In the genomic region with DNA sequence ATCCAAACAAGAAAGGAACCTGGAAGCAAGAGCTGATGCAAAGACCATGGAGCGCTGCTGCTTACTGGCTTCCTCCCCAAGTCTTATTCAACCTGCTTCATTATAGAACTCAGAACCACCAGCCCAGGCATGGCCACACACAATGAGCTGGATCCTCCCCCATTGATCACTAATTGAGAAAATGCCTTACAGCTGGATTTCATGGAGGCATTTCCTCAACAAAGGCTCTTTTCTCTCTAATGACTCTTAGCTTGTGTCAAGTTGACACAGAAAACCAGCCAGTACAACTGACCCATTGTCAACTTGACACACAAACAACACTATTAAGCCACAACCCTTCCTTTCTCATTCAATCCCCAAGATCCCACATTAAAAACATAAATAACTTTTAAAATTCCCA, we compare ENCODE assay signal across 25 mouse cellular contexts. TPM values are rescaled to one million over a fixed set of nuclear protein-coding genes. Genes with fewer than 3 reads are reported as not detected.
DNase-seq lines count a peak whose midpoint lies in the region; ATAC-seq and TF ChIP-seq lines count a peak whose summit lies in the region.
"Had no signal": no experiment of that assay in that cellular context is flagged by ENCODE, and none has a peak within 500 bp of the region (broad histone marks: within the 10 kb centered on the region; RNA-seq: fewer than 3 reads in every experiment).

No protein-coding gene starts in this region.

- H3K9me3 ChIP-seq in kidney, embryonic 15.5 days (replicated peaks), result no peaks in the 10 kb centered on the region
- H3K9me3 ChIP-seq: forebrain, embryonic 13.5 days; forebrain, embryonic 15.5 days had no signal

- peaks cover 38% of the 10 kb centered on the region for H3K36me3 ChIP-seq in kidney, embryonic 15.5 days

- no peak overlapping the region for H3K4me3 ChIP-seq in layer of hippocampus, adult 2 months
- no peak overlapping the region for H3K4me3 ChIP-seq in kidney, embryonic 15.5 days (replicated peaks)
- H3K4me3 ChIP-seq: embryonic facial prominence, embryonic 12.5 days; forebrain, embryonic 13.5 days; forebrain, embryonic 15.5 days had no signal

- ATAC-seq in kidney, embryonic 15.5 days (replicated peaks; ENCODE audit: low FRiP score), result no peak
- ATAC-seq: activated CD4-positive, CD25-positive, alpha-beta regulatory T cell, adult 4 months; forebrain, embryonic 13.5 days; forebrain, embryonic 15.5 days; forebrain, postnatal 0 days; Patski had no signal

- peak; percentile 21 for DNase-seq in embryo, embryonic 10.5 days (ENCODE audit: low spot score)
- DNase-seq in embryo, embryonic 11 days, result no peak
- DNase-seq in layer of hippocampus, adult 2 months (ENCODE audit: low spot score in 2 of 2), result no peak
- no peak for DNase-seq in layer of hippocampus, adult 9-11 months
- peak; percentile 42 for DNase-seq in Muller cell, postnatal 12 days (ENCODE audit: inconsistent ontology term)
- DNase-seq in brain, adult 2 months (ENCODE audit: low read depth, low spot score), result peak; percentile 58
- DNase-seq in frontal cortex, postnatal 14 days (ENCODE audit: low spot score in 2 of 2), result no peak
- DNase-seq: adrenal gland, adult 8-10 months; adrenal gland, postnatal 14 days; adrenal gland, postnatal 36 days; cerebellum, adult 11 months; cerebellum, adult 18-20 months; cerebellum, adult 8-10 months; cerebellum, adult 9-11 months; cerebellum, postnatal 14 days; cerebellum, postnatal 36 days; forebrain, postnatal 0 days had no signal

- H3K27ac ChIP-seq in layer of hippocampus, adult 2 months, result peak overlapping the region; percentile 59; the same call in 1 of the 2 replicates
- no peak overlapping the region for H3K27ac ChIP-seq in kidney, embryonic 15.5 days
- H3K27ac ChIP-seq: embryonic facial prominence, embryonic 12.5 days; forebrain, embryonic 13.5 days; forebrain, embryonic 15.5 days had no signal

- 96% methylated on average over 1 of the region's 1 CpGs for WGBS in kidney, embryonic 15.5 days

- TF ChIP-seq CTCF in layer of hippocampus, adult 2 months (conservative IDR thresholded peaks at IDR 0.05), result no peak

- no peaks in the 10 kb centered on the region for H3K4me1 ChIP-seq in kidney, embryonic 15.5 days
- H3K4me1 ChIP-seq: embryonic facial prominence, embryonic 12.5 days; forebrain, embryonic 13.5 days; forebrain, embryonic 15.5 days had no signal

- H3K4me2 ChIP-seq in kidney, embryonic 15.5 days, result no peak overlapping the region
- H3K4me2 ChIP-seq: embryonic facial prominence, embryonic 12.5 days; forebrain, embryonic 13.5 days; forebrain, embryonic 15.5 days had no signal

- no peak overlapping the region for H3K9ac ChIP-seq in kidney, embryonic 15.5 days
- H3K9ac ChIP-seq: embryonic facial prominence, embryonic 12.5 days; forebrain, embryonic 13.5 days; forebrain, embryonic 15.5 days; forebrain, postnatal 0 days had no signal

- no peaks in the 10 kb centered on the region for H3K27me3 ChIP-seq in kidney, embryonic 15.5 days
- H3K27me3 ChIP-seq: embryonic facial prominence, embryonic 12.5 days; forebrain, embryonic 13.5 days; forebrain, embryonic 15.5 days; Patski had no signal

RNA-seq across cellular contexts. Expression of a gene that starts 17.7 kb away (rescaled TPM):
- total RNA-seq in layer of hippocampus, adult 2 months (2021), result 10 to 100 TPM; 11.2 to 12.3 TPM
- polyA plus RNA-seq in kidney, embryonic 15.5 days (2015; fragmentation: Nextera tagmentation; extraction: Ambion mirVana), result 24.9 and 26.9 TPM in 2 replicates

RNA-seq across cellular contexts. Expression of a gene that starts 39.6 kb away (rescaled TPM):
- 100 to 1,000 TPM; 102 to 103 TPM for total RNA-seq in layer of hippocampus, adult 2 months (2021)
- 54.3 and 58.4 TPM in 2 replicates for polyA plus RNA-seq in kidney, embryonic 15.5 days (2015; fragmentation: Nextera tagmentation; extraction: Ambion mirVana)

RNA-seq across cellular contexts. Expression of a gene that starts 52.8 kb away (rescaled TPM):
- total RNA-seq in layer of hippocampus, adult 2 months (2021), result 10 to 100 TPM; 78.5 to 79.1 TPM
- polyA plus RNA-seq in kidney, embryonic 15.5 days (2015; fragmentation: Nextera tagmentation; extraction: Ambion mirVana), result 7.3 and 7.6 TPM in 2 replicates
- total RNA-seq: common myeloid progenitor, adult 5-6 weeks; MEL had no signal

Comparison
In these comparisons a context has a peak if more than half of its experiments do, and no peak if none do; other contexts are left out.
1. DNase-seq: peak in embryo, embryonic 10.5 days (single experiment), Muller cell, postnatal 12 days (single experiment) and brain, adult 2 months (single experiment); none in embryo, embryonic 11 days (single experiment), layer of hippocampus, adult 2 months (0 of 2), layer of hippocampus, adult 9-11 months (single experiment) and frontal cortex, postnatal 14 days (0 of 2).